In the genomic region with DNA sequence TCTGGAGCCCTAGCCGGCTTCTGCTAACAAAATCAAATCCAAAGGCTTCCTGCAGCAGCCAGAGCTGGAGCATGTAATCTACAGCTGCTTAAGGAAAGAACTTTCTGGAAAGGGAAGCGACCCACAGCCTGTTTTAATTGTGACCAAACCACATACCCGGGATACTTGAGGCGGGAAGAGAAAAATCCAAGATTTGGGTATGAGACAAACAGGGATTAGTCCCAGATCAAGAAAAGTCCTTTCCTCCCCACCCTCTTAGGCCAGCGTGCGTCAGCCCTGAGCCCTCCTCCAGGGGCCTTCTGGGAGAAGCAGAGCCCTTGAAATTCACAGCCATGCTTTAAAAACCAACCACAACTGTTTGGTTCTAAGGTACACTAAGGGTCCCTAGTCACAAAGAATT, we compare ENCODE assay signal across 22 mouse cellular contexts. TPM values are rescaled to one million over a fixed set of nuclear protein-coding genes. Genes with fewer than 3 reads are reported as not detected.
A peak's percentile ranks its signal among the peaks of the same experiment; 100 is the strongest.
DNase-seq lines count a peak whose midpoint lies in the region; ATAC-seq lines count a peak whose summit lies in the region.
"Had no signal": no experiment of that assay in that cellular context is flagged by ENCODE, and none has a peak within 500 bp of the region (broad histone marks: within the 10 kb centered on the region; RNA-seq: fewer than 3 reads in every experiment).

No protein-coding gene starts in this region.

- peaks cover 17% of the 10 kb centered on the region for H3K4me1 ChIP-seq in embryonic facial prominence, embryonic 13.5 days
- no peaks in the 10 kb centered on the region for H3K4me1 ChIP-seq in embryonic facial prominence, embryonic 10.5 days
- H3K4me1 ChIP-seq in liver, embryonic 13.5 days (replicated peaks) = peaks cover 28% of the 10 kb centered on the region
- peaks cover 19% of the 10 kb centered on the region for H3K4me1 ChIP-seq in liver, embryonic 11.5 days (replicated peaks; ENCODE audit: control insufficient read depth, insufficient read depth, low read length)
- H3K4me1 ChIP-seq in embryonic facial prominence, embryonic 15.5 days = peaks cover 14% of the 10 kb centered on the region
- H3K4me1 ChIP-seq: hindbrain, embryonic 13.5 days had no signal

- 0 out of 2 replicates have a peak, but pooled peaks cover 7% of the 10 kb centered on the region for H3K27me3 ChIP-seq in embryonic facial prominence, embryonic 13.5 days
- H3K27me3 ChIP-seq in embryonic facial prominence, embryonic 10.5 days (replicated peaks; ENCODE audit: low read depth, poor library complexity, severe bottlenecking) = no peaks in the 10 kb centered on the region; the same call in 1 of the 2 replicates
- no peaks in the 10 kb centered on the region for H3K27me3 ChIP-seq in liver, embryonic 13.5 days
- H3K27me3 ChIP-seq in liver, embryonic 11.5 days (replicated peaks; ENCODE audit: control insufficient read depth, insufficient read depth, low read length) = no peaks in the 10 kb centered on the region
- H3K27me3 ChIP-seq in embryonic facial prominence, embryonic 15.5 days = no peaks in the 10 kb centered on the region
- H3K27me3 ChIP-seq: embryonic facial prominence, embryonic 12.5 days; hindbrain, embryonic 13.5 days had no signal

- DNase-seq in embryonic facial prominence, embryonic 10.5 days (ENCODE audit: low spot score) = no peak
- DNase-seq in liver, embryonic 13.5 days = no peak
- no peak for DNase-seq in liver, embryonic 11.5 days (ENCODE audit: low spot score)
- DNase-seq in skeletal muscle tissue, adult 2 months (ENCODE audit: low read depth, low spot score) = peak; percentile 45
- no peak for DNase-seq in heart, postnatal 10 days
- no peak for DNase-seq in cerebellum, postnatal 10 days
- DNase-seq: adrenal gland, adult 2 months; adrenal gland, postnatal 36 days; B cell, adult 2 months; cerebellum, adult 2 months; cerebellum, postnatal 14 days; embryo, embryonic 11 days; gastrocnemius, postnatal 25 days; heart, postnatal 14 days had no signal

- H3K4me2 ChIP-seq in embryonic facial prominence, embryonic 13.5 days = no peak overlapping the region
- no peak overlapping the region for H3K4me2 ChIP-seq in liver, embryonic 13.5 days
- H3K4me2 ChIP-seq in liver, embryonic 11.5 days = no peak overlapping the region
- no peak overlapping the region for H3K4me2 ChIP-seq in embryonic facial prominence, embryonic 15.5 days (replicated peaks)
- H3K4me2 ChIP-seq: embryonic facial prominence, embryonic 12.5 days; hindbrain, embryonic 13.5 days had no signal

- 23% methylated on average over 6 of the region's 6 CpGs for WGBS in embryonic facial prominence, embryonic 13.5 days
- 65% methylated on average over 6 of the region's 6 CpGs for WGBS in embryonic facial prominence, embryonic 10.5 days
- WGBS in liver, embryonic 13.5 days (ENCODE audit: insufficient replicate concordance) = 80% methylated on average over 6 of the region's 6 CpGs
- WGBS in liver, embryonic 11.5 days = 80% methylated on average over 6 of the region's 6 CpGs
- 19% methylated on average over 6 of the region's 6 CpGs for WGBS in embryonic facial prominence, embryonic 15.5 days

- no peaks in the 10 kb centered on the region for H3K36me3 ChIP-seq in embryonic facial prominence, embryonic 13.5 days
- H3K36me3 ChIP-seq in embryonic facial prominence, embryonic 10.5 days (replicated peaks) = no peaks in the 10 kb centered on the region
- H3K36me3 ChIP-seq in liver, embryonic 13.5 days = peaks cover 89% of the 10 kb centered on the region
- H3K36me3 ChIP-seq in liver, embryonic 11.5 days (ENCODE audit: control insufficient read depth, insufficient read depth, low read length) = peaks cover 6% of the 10 kb centered on the region; the same call in 1 of the 2 replicates
- no peaks in the 10 kb centered on the region for H3K36me3 ChIP-seq in embryonic facial prominence, embryonic 15.5 days
- H3K36me3 ChIP-seq: embryonic facial prominence, embryonic 12.5 days; hindbrain, embryonic 13.5 days had no signal

- H3K27ac ChIP-seq in embryonic facial prominence, embryonic 13.5 days = 0 out of 2 replicates have a peak overlapping the region, but pooled peaks have one; percentile 55
- H3K27ac ChIP-seq in embryonic facial prominence, embryonic 10.5 days (replicated peaks) = no peak overlapping the region
- H3K27ac ChIP-seq in liver, embryonic 13.5 days = peak overlapping the region; percentile 71
- H3K27ac ChIP-seq in liver, embryonic 11.5 days (ENCODE audit: low read depth, low read length) = no peak overlapping the region
- peak overlapping the region; percentile 65; the same call in 1 of the 2 replicates for H3K27ac ChIP-seq in embryonic facial prominence, embryonic 15.5 days (replicated peaks)
- H3K27ac ChIP-seq: embryonic facial prominence, embryonic 12.5 days; hindbrain, embryonic 13.5 days; hindbrain, postnatal 0 days had no signal

- intact Hi-C loops in heart, postnatal 10 days (cut with DNase I) = no loop called here

- no peak overlapping the region for H3K9ac ChIP-seq in embryonic facial prominence, embryonic 13.5 days
- H3K9ac ChIP-seq in liver, embryonic 13.5 days = 0 out of 2 replicates have a peak overlapping the region, but pooled peaks have one; percentile 49
- H3K9ac ChIP-seq in liver, embryonic 11.5 days (ENCODE audit: low read depth, low read length) = no peak overlapping the region
- H3K9ac ChIP-seq in embryonic facial prominence, embryonic 15.5 days = no peak overlapping the region
- H3K9ac ChIP-seq: embryonic facial prominence, embryonic 12.5 days; hindbrain, embryonic 13.5 days had no signal

- H3K9me3 ChIP-seq in embryonic facial prominence, embryonic 13.5 days = no peaks in the 10 kb centered on the region
- no peaks in the 10 kb centered on the region for H3K9me3 ChIP-seq in embryonic facial prominence, embryonic 10.5 days
- no peaks in the 10 kb centered on the region for H3K9me3 ChIP-seq in liver, embryonic 13.5 days (replicated peaks)
- H3K9me3 ChIP-seq in liver, embryonic 11.5 days (ENCODE audit: control insufficient read depth, low read length) = no peaks in the 10 kb centered on the region
- H3K9me3 ChIP-seq in embryonic facial prominence, embryonic 15.5 days (replicated peaks) = no peaks in the 10 kb centered on the region
- H3K9me3 ChIP-seq: embryonic facial prominence, embryonic 12.5 days; G1E; hindbrain, embryonic 13.5 days had no signal

- no peak for ATAC-seq in embryonic facial prominence, embryonic 13.5 days (ENCODE audit: insufficient number of reproducible peaks, insufficient read depth, low FRiP score, low TSS enrichment, low read depth)
- ATAC-seq in liver, embryonic 13.5 days (ENCODE audit: low read depth) = no peak
- no peak for ATAC-seq in liver, embryonic 11.5 days (replicated peaks; ENCODE audit: low FRiP score)
- ATAC-seq in embryonic facial prominence, embryonic 15.5 days (ENCODE audit: insufficient number of reproducible peaks, low FRiP score, low TSS enrichment, low read depth) = 0 out of 2 replicates have a peak, but pooled peaks have one; percentile 23
- ATAC-seq: CD4-positive, CD25-positive, alpha-beta regulatory T cell, adult 4 months; forebrain, embryonic 16.5 days had no signal

- no peak overlapping the region for H3K4me3 ChIP-seq in embryonic facial prominence, embryonic 13.5 days
- no peak overlapping the region for H3K4me3 ChIP-seq in embryonic facial prominence, embryonic 10.5 days
- no peak overlapping the region for H3K4me3 ChIP-seq in liver, embryonic 13.5 days (replicated peaks)
- H3K4me3 ChIP-seq in liver, embryonic 11.5 days (ENCODE audit: low read depth, low read length) = no peak overlapping the region
- no peak overlapping the region for H3K4me3 ChIP-seq in embryonic facial prominence, embryonic 15.5 days (replicated peaks)
- H3K4me3 ChIP-seq: embryonic facial prominence, embryonic 12.5 days; hindbrain, embryonic 13.5 days had no signal

RNA-seq across cellular contexts. Expression of gene Steap3, which starts 40.3 kb away (rescaled TPM):
- polyA plus RNA-seq in embryonic facial prominence, embryonic 13.5 days (2015; fragmentation: Nextera tagmentation; extraction: Ambion mirVana) = 5.0 and 5.6 TPM in 2 replicates
- polyA plus RNA-seq in embryonic facial prominence, embryonic 10.5 days (2016; fragmentation: Nextera tagmentation; extraction: Ambion mirVana) = 2.6 and 3.6 TPM in 2 replicates
- 46.7 and 49.5 TPM in 2 replicates for polyA plus RNA-seq in liver, embryonic 13.5 days (2015; fragmentation: Nextera tagmentation; extraction: Ambion mirVana)
- polyA plus RNA-seq in liver, embryonic 11.5 days (2014; fragmentation: Nextera tagmentation; extraction: Ambion mirVana) = 74.7 TPM in 2 replicates
- 7.9 and 8.0 TPM in 2 replicates for polyA plus RNA-seq in embryonic facial prominence, embryonic 15.5 days (2015; fragmentation: Nextera tagmentation; extraction: Ambion mirVana)
- total RNA-seq in heart, postnatal 10 days (2021) = 10 to 100 TPM; 26.9 to 32.1 TPM
- polyA plus RNA-seq: CD4-positive, CD25-positive, alpha-beta regulatory T cell, adult 4 months had no signal

Comparison
In these comparisons a context has a peak if more than half of its experiments do, and no peak if none do; other contexts are left out.
1. H3K27ac ChIP-seq: peak in embryonic facial prominence, embryonic 13.5 days (single experiment), liver, embryonic 13.5 days (single experiment) and embryonic facial prominence, embryonic 15.5 days (single experiment); none in embryonic facial prominence, embryonic 10.5 days (single experiment) and liver, embryonic 11.5 days (single experiment).